17 mouse cellular contexts compared by ENCODE assay signal in the genomic region with DNA sequence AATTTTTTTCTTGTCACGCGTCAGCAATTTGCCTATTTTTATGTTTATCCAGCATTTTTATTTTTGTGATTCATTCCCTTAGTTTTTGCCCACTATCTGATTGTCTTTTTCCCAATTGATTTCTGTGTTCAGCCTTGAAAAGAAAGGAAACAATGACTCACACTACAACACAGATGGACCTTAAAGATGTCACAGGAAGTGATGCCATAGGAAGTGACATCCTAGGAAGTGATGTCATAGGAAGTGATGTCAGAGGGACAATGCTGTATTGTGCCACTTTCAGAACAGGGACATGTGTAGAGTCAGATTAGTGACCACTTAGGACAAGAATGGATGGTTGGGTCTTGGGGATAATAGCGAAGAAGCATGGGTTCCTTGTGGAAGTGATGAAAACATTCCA.
A peak's percentile ranks its signal among the peaks of the same experiment; 100 is the strongest.
DNase-seq lines count a peak whose midpoint lies in the region; ATAC-seq and TF ChIP-seq lines count a peak whose summit lies in the region.
"Had no signal": no experiment of that assay in that cellular context is flagged by ENCODE, and none has a peak within 500 bp of the region (broad histone marks: within the 10 kb centered on the region; RNA-seq: fewer than 3 reads in every experiment).

No protein-coding gene starts in this region.

- H3K4me1 ChIP-seq in hindbrain, embryonic 11.5 days (replicated peaks; ENCODE audit: control insufficient read depth, insufficient read depth, low read length), result no peaks in the 10 kb centered on the region
- H3K4me1 ChIP-seq in hindbrain, embryonic 12.5 days, result peaks cover 4% of the 10 kb centered on the region; the same call in 1 of the 2 replicates
- peaks cover 51% of the 10 kb centered on the region for H3K4me1 ChIP-seq in limb, embryonic 10.5 days
- no peaks in the 10 kb centered on the region for H3K4me1 ChIP-seq in liver, postnatal 0 days (ENCODE audit: insufficient read depth)

- no peaks in the 10 kb centered on the region for H3K27me3 ChIP-seq in hindbrain, embryonic 11.5 days (ENCODE audit: control insufficient read depth, insufficient read depth, low read length)
- no peaks in the 10 kb centered on the region for H3K27me3 ChIP-seq in hindbrain, embryonic 12.5 days
- no peaks in the 10 kb centered on the region for H3K27me3 ChIP-seq in limb, embryonic 10.5 days (ENCODE audit: low read depth, poor library complexity, severe bottlenecking)
- no peaks in the 10 kb centered on the region for H3K27me3 ChIP-seq in liver, postnatal 0 days (ENCODE audit: insufficient read depth, low read length)

- DNase-seq in hindbrain, embryonic 11.5 days (ENCODE audit: low spot score), result peak; percentile 6
- DNase-seq in 3T3-L1 (ENCODE audit: low read depth, low spot score), result peak; percentile 34
- peak; percentile 13 for DNase-seq in MN1 (ENCODE audit: low spot score)
- peak; percentile 13 for DNase-seq in limb, embryonic 10.5 days (ENCODE audit: low spot score)
- no peak for DNase-seq in liver, postnatal 0 days
- DNase-seq in gastrocnemius, adult 18-20 months (ENCODE audit: low spot score), result no peak
- DNase-seq in gastrocnemius, adult 8-10 months (ENCODE audit: low spot score in 2 of 2), result no peak
- DNase-seq: adrenal gland, postnatal 10 days; cerebellum, postnatal 25 days; gastrocnemius, postnatal 36 days; kidney, postnatal 36 days; lung, adult 18-20 months; right cerebral cortex, postnatal 4 days had no signal

- 94% methylated on average over 3 of the region's 3 CpGs for WGBS in hindbrain, embryonic 11.5 days
- WGBS in hindbrain, embryonic 12.5 days, result 94% methylated on average over 3 of the region's 3 CpGs
- WGBS in limb, embryonic 10.5 days, result 95% methylated on average over 3 of the region's 3 CpGs
- 87% methylated on average over 3 of the region's 3 CpGs for WGBS in liver, postnatal 0 days (ENCODE audit: insufficient replicate concordance)

- H3K36me3 ChIP-seq in hindbrain, embryonic 11.5 days (ENCODE audit: control insufficient read depth, insufficient read depth, low read length), result no peaks in the 10 kb centered on the region
- no peaks in the 10 kb centered on the region for H3K36me3 ChIP-seq in hindbrain, embryonic 12.5 days
- H3K36me3 ChIP-seq in limb, embryonic 10.5 days, result no peaks in the 10 kb centered on the region
- H3K36me3 ChIP-seq in liver, postnatal 0 days (replicated peaks; ENCODE audit: insufficient read depth, low read length), result no peaks in the 10 kb centered on the region
- H3K36me3 ChIP-seq: midbrain, embryonic 10.5 days had no signal

- TF ChIP-seq CTCF in liver, postnatal 0 days (IDR thresholded peaks at IDR 0.05; ENCODE audit: low read depth), result no peak

- H3K4me3 ChIP-seq in hindbrain, embryonic 11.5 days (ENCODE audit: low read depth, low read length), result no peak overlapping the region
- H3K4me3 ChIP-seq in hindbrain, embryonic 12.5 days, result no peak overlapping the region
- H3K4me3 ChIP-seq in limb, embryonic 10.5 days, result no peak overlapping the region
- no peak overlapping the region for H3K4me3 ChIP-seq in liver, postnatal 0 days (ENCODE audit: low read depth, low read length)
- H3K4me3 ChIP-seq: midbrain, embryonic 10.5 days had no signal

- no peak for TF ChIP-seq EP300 in liver, postnatal 0 days (IDR thresholded peaks at IDR 0.05; ENCODE audit: low read depth)

- no peak for ATAC-seq in hindbrain, embryonic 11.5 days (ENCODE audit: low FRiP score)
- no peak for ATAC-seq in hindbrain, embryonic 12.5 days (ENCODE audit: low FRiP score)
- no peak for ATAC-seq in liver, postnatal 0 days
- ATAC-seq: forebrain, embryonic 14.5 days; intestine, postnatal 0 days had no signal

- no peak overlapping the region for H3K27ac ChIP-seq in hindbrain, embryonic 11.5 days (ENCODE audit: low read depth, low read length)
- H3K27ac ChIP-seq in hindbrain, embryonic 12.5 days, result no peak overlapping the region
- H3K27ac ChIP-seq in limb, embryonic 10.5 days, result no peak overlapping the region
- H3K27ac ChIP-seq in liver, postnatal 0 days (ENCODE audit: low read depth), result no peak overlapping the region
- H3K27ac ChIP-seq: midbrain, embryonic 10.5 days had no signal

- no peak overlapping the region for H3K4me2 ChIP-seq in hindbrain, embryonic 11.5 days (replicated peaks; ENCODE audit: low read depth, low read length)
- H3K4me2 ChIP-seq in hindbrain, embryonic 12.5 days (replicated peaks), result no peak overlapping the region
- H3K4me2 ChIP-seq in liver, postnatal 0 days (ENCODE audit: low read depth, low read length), result no peak overlapping the region

- H3K9ac ChIP-seq in hindbrain, embryonic 11.5 days (ENCODE audit: low read depth, low read length), result no peak overlapping the region
- H3K9ac ChIP-seq in hindbrain, embryonic 12.5 days, result no peak overlapping the region
- no peak overlapping the region for H3K9ac ChIP-seq in liver, postnatal 0 days (replicated peaks)

- H3K9me3 ChIP-seq in hindbrain, embryonic 11.5 days (ENCODE audit: control insufficient read depth, low read length), result no peaks in the 10 kb centered on the region
- H3K9me3 ChIP-seq in hindbrain, embryonic 12.5 days (replicated peaks), result no peaks in the 10 kb centered on the region; the same call in 1 of the 2 replicates
- no peaks in the 10 kb centered on the region for H3K9me3 ChIP-seq in limb, embryonic 10.5 days (replicated peaks)
- no peaks in the 10 kb centered on the region for H3K9me3 ChIP-seq in liver, postnatal 0 days (ENCODE audit: low read length)
- H3K9me3 ChIP-seq: midbrain, embryonic 10.5 days had no signal

Comparison
In these comparisons a context has a peak if more than half of its experiments do, and no peak if none do; other contexts are left out.
1. DNase-seq: peak in hindbrain, embryonic 11.5 days (single experiment), 3T3-L1 (single experiment), MN1 (single experiment) and limb, embryonic 10.5 days (single experiment); none in liver, postnatal 0 days (single experiment), gastrocnemius, adult 18-20 months (single experiment) and gastrocnemius, adult 8-10 months (0 of 2).